Mouse (Mus musculus) heart, embryonic 14.5 days (tissue): Measurements from ENCODE around the gene Xrcc4. TPM values are rescaled to one million over a fixed set of nuclear protein-coding genes. Genes with fewer than 3 reads are reported as not detected.
A peak's percentile ranks its signal among the peaks of the same experiment; 100 is the strongest.

Experiments used
- ATAC-seq: fragments of 200-750 bp; cut with Nextera tagmentation; 2 replicates; pipeline ENCODE4 v1.8.0; 2017; ENCODE audit warnings: low read depth, moderate TSS enrichment; ENCODE audit not compliant: insufficient number of reproducible peaks, insufficient read depth, low FRiP score
- H3K27ac ChIP-seq, 2 experiments: fragments of 200-500 bp in 1 of 2; fragments of 300-500 bp in 1 of 2; sonication (generic) in 1 of 2; replicated peaks in 1 of 2; 2 replicates each; pipeline ENCODE4 v1.5.1; 2012 to 2014; ENCODE audit warnings: low read depth in 2 of 2, low read length in 2 of 2, control low read depth in 1 of 2, mild to moderate bottlenecking in 1 of 2, mixed read lengths in 1 of 2; ENCODE audit not compliant: control insufficient read depth in 1 of 2, insufficient read depth in 1 of 2
- H3K27me3 ChIP-seq: fragments of 300-500 bp; sonication (generic); 2 replicates; pipeline ENCODE4 v1.6.1; 2014; ENCODE audit warnings: mild to moderate bottlenecking, low read length, control low read depth; ENCODE audit not compliant: control insufficient read depth, insufficient read depth
- H3K36me3 ChIP-seq: fragments of 300-500 bp; sonication (generic); 2 replicates; pipeline ENCODE4 v1.6.1; 2014; ENCODE audit warnings: mild to moderate bottlenecking, control low read depth, low read length, mixed read lengths; ENCODE audit not compliant: control insufficient read depth, insufficient read depth
- H3K4me1 ChIP-seq, 2 experiments: fragments of 200-500 bp in 1 of 2; fragments of 300-500 bp in 1 of 2; sonication (generic) in 1 of 2; 2 replicates each; pipeline ENCODE4 v1.6.1; 2012 to 2014; ENCODE audit warnings: low read length in 2 of 2, control low read depth in 1 of 2, mixed read lengths in 1 of 2; ENCODE audit not compliant: control insufficient read depth in 2 of 2, insufficient read depth in 2 of 2
- H3K4me2 ChIP-seq: fragments of 300-500 bp; sonication (generic); 2 replicates; pipeline ENCODE4 v1.6.1; 2014; ENCODE audit warnings: mild to moderate bottlenecking, low read length
- H3K4me3 ChIP-seq, 2 experiments: fragments of 200-500 bp in 1 of 2; fragments of 300-500 bp in 1 of 2; sonication (generic) in 1 of 2; 2 replicates each; pipeline ENCODE4 v1.5.1; 2012 to 2014; ENCODE audit warnings: low read length in 2 of 2, mild to moderate bottlenecking in 2 of 2, control low read depth in 1 of 2, low read depth in 1 of 2, moderate library complexity in 1 of 2; ENCODE audit not compliant: control insufficient read depth in 1 of 2, insufficient read depth in 1 of 2
- H3K9ac ChIP-seq: fragments of 300-500 bp; sonication (generic); 2 replicates; pipeline ENCODE4 v1.6.1; 2014; ENCODE audit warnings: mild to moderate bottlenecking, low read length
- H3K9me3 ChIP-seq: fragments of 300-500 bp; sonication (generic); 2 replicates; pipeline ENCODE4 v1.6.1; 2016; ENCODE audit warnings: low read length, control low read depth; ENCODE audit not compliant: control insufficient read depth
- WGBS: fragments of 180-500 bp; shearing (Covaris S2); extraction: QIAGEN DNeasy Blood & Tissue Kit; methylation state at CpG from one replicate; pipeline ENCODE4 v1.1.7; 2014; 5-methylcytosine and 5-hydroxymethylcytosine counted together
- polyA plus RNA-seq: library from polyadenylated mRNA; unstranded; fragments of >200 nt; fragmentation: Nextera tagmentation; extraction: Ambion mirVana; gene quantifications from 2 replicates; pipeline ENCODE4 v1.2.1, GENCODE M21; 2014

Xrcc4 gene
- polyA plus RNA-seq, 1 experiment from 2014 or later = 22.1 TPM

GRCm38 (mm10) chr13:89850746-89851145 is 238.7 kb downstream of the Xrcc4 start:
- Histone ChIP-seq H3K36me3 (no peaks in the 10 kb centered on the region), H3K27me3 (no peaks in the 10 kb centered on the region), H3K4me3 (no peak overlapping the region), H3K4me1 (no peaks in the 10 kb centered on the region), H3K9ac (no peak overlapping the region), H3K4me2 (no peak overlapping the region), H3K9me3 (no peaks in the 10 kb centered on the region), H3K27ac (no peak overlapping the region)
- no peak for ATAC-seq
- 71% methylated on average over 2 of the region's 2 CpGs for WGBS

- Histone ChIP-seq H3K9ac (no peak overlapping the region), H3K4me1 (no peaks in the 10 kb centered on the region), H3K4me2 (no peak overlapping the region), H3K36me3 (no peaks in the 10 kb centered on the region), H3K27ac (no peak overlapping the region), H3K9me3 (no peaks in the 10 kb centered on the region), H3K4me3 (no peak overlapping the region), H3K27me3 (no peaks in the 10 kb centered on the region)
- 93% methylated on average over 1 of the region's 1 CpGs for WGBS
- no peak for ATAC-seq
Observed at GRCm38 (mm10) chr13:89849955-89850354, 239.5 kb downstream of the Xrcc4 start.

- no peak overlapping the region for H3K4me3 ChIP-seq
- H3K27ac ChIP-seq = no peak overlapping the region
- H3K36me3 ChIP-seq = no peaks in the 10 kb centered on the region
- H3K9me3 ChIP-seq = no peaks in the 10 kb centered on the region
- no peaks in the 10 kb centered on the region for H3K4me1 ChIP-seq
- H3K27me3 ChIP-seq = no peaks in the 10 kb centered on the region
- no peak for ATAC-seq
- no peak overlapping the region for H3K4me2 ChIP-seq
- H3K9ac ChIP-seq = no peak overlapping the region
- 88% methylated on average over 3 of the region's 3 CpGs for WGBS
Observed at GRCm38 (mm10) chr13:89838635-89839034, 250.8 kb downstream of the Xrcc4 start.

GRCm38 (mm10) chr13:89834485-89834884 is 254.9 kb downstream of the Xrcc4 start:
- Histone ChIP-seq H3K4me3 (no peak overlapping the region), H3K36me3 (no peaks in the 10 kb centered on the region), H3K27me3 (no peaks in the 10 kb centered on the region), H3K9ac (no peak overlapping the region), H3K4me2 (no peak overlapping the region), H3K27ac (no peak overlapping the region), H3K9me3 (no peaks in the 10 kb centered on the region), H3K4me1 (no peaks in the 10 kb centered on the region)
- 82% methylated on average over 3 of the region's 3 CpGs for WGBS
- no peak for ATAC-seq

- 61% methylated on average over 2 of the region's 2 CpGs for WGBS
- peak overlapping the region in 1 of 2 experiments; percentile 56; a peak in 2 of 4 replicates for H3K27ac ChIP-seq
Observed at GRCm38 (mm10) chr13:89833053-89833670, 256.2 kb downstream of the Xrcc4 start.

GRCm38 (mm10) chr13:89828429-89828970 is 260.9 kb downstream of the Xrcc4 start:
- ATAC-seq = no peak
- WGBS = 52% methylated on average over 3 of the region's 3 CpGs

More at GRCm38 (mm10) chr13:89833053-89833670, 256.2 kb downstream of the Xrcc4 start:
- Histone ChIP-seq H3K4me2 (no peak overlapping the region), H3K36me3 (no peaks in the 10 kb centered on the region), H3K4me3 (no peak overlapping the region), H3K4me1 (no peaks in the 10 kb centered on the region), H3K27me3 (no peaks in the 10 kb centered on the region), H3K9me3 (no peaks in the 10 kb centered on the region), H3K9ac (no peak overlapping the region)
- no peak for ATAC-seq

GRCm38 (mm10) chr13:89827838-89828237 is 261.6 kb downstream of the Xrcc4 start:
- Histone ChIP-seq H3K27me3 (no peaks in the 10 kb centered on the region), H3K9ac (no peak overlapping the region), H3K9me3 (no peaks in the 10 kb centered on the region), H3K36me3 (no peaks in the 10 kb centered on the region), H3K27ac (no peak overlapping the region), H3K4me2 (no peak overlapping the region), H3K4me3 (no peak overlapping the region), H3K4me1 (no peaks in the 10 kb centered on the region)
- WGBS = 77% methylated on average over 2 of the region's 2 CpGs
- no peak for ATAC-seq

More at GRCm38 (mm10) chr13:89828429-89828970, 260.9 kb downstream of the Xrcc4 start:
- Histone ChIP-seq H3K27me3 (no peaks in the 10 kb centered on the region), H3K9ac (no peak overlapping the region), H3K27ac (no peak overlapping the region), H3K4me3 (no peak overlapping the region), H3K4me1 (no peaks in the 10 kb centered on the region), H3K4me2 (no peak overlapping the region), H3K9me3 (no peaks in the 10 kb centered on the region), H3K36me3 (no peaks in the 10 kb centered on the region)

GRCm38 (mm10) chr13:89814543-89814942 is 274.9 kb downstream of the Xrcc4 start:
- ATAC-seq = no peak
- Histone ChIP-seq H3K36me3 (no peaks in the 10 kb centered on the region), H3K4me2 (no peak overlapping the region), H3K9me3 (no peaks in the 10 kb centered on the region), H3K4me1 (no peaks in the 10 kb centered on the region), H3K4me3 (no peak overlapping the region), H3K27me3 (no peaks in the 10 kb centered on the region), H3K27ac (no peak overlapping the region), H3K9ac (no peak overlapping the region)
- 86% methylated on average over 2 of the region's 2 CpGs for WGBS
